Mouse (Mus musculus): ENCODE measurements around the gene Cul1.

The Cul1 gene

DNA sequence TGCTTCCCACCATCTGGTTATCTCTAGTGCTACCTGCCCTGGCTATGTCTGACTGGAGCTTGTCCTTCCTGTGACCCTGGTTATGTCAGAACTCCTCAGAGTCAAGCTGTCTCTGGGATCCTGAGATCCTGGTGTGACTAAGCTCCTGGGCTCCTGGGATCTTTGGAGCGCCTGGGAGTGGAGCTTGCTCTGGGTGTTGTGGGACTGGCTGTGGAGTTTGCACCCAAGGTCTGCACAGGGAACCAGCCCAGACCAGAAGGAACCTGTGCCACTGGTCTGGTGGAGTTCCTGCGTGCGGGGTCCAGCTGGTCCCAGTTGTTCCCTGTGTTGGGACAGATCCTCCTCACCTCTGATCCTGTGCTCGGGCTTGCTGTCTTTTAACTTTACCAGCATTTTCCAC lies 41.4 kb downstream of the Cul1 start:
- DNase-seq: peak; percentile 38

DNA sequence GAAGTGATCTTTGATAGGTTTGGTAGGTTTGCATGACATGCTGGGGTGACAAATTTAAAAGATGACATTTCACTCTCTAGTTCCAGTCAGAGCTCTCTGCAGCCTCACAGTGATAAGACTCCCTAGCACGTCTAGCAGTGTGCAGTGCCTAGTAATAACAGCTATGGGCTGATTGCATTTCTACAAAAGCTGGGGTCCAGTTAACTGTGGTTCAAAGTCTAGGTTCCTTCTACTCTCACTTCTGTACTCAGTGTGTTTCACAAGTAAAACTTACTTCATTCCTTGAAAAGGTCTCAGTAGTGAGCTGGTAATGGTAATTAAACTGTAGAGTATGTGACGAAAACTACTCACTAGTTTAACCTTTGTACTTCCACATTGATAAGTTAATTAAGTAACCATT lies 66.8 kb downstream of the Cul1 start:
- DNase-seq: no peak

DNA sequence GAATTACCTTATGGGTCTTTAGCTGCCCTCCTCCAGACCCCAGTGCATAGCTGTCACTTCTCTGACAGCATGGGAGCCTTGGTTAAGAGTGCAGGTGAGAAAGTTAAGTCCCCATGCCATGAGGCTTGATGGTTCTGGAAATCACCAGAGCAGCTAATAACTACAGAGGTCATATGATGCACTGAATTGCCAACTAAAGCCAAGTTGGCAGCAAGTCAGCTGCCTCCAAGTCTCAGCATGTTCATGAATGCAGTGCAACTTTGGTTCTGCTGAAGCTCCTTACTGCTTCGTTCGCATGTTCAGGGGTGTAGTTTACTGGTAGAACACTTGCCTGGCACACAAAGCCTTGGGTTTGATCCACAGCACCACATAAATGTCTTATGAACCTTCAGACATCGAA lies 69.2 kb downstream of the Cul1 start:
- DNase-seq: peak; percentile 55

DNA sequence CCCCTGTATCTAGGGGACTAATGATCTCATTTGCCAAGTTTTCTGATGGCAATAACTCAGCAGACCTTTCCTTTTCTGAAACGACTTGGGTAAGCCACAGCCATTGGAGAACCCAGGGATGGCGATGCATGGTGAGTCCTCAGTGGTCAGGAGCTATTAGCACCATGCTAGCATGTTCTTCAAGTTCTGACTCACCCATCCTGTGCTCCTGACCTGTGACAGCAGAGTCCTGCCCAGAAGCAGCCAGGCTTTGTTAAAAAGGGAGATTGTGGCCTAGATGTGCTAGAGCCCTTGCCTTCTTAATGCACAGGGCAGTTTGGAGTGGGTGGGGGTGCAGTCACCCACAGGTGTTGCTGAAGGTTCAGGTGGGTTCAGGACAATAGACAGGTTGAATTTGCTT lies 71.8 kb downstream of the Cul1 start:
- no peak for DNase-seq

DNA sequence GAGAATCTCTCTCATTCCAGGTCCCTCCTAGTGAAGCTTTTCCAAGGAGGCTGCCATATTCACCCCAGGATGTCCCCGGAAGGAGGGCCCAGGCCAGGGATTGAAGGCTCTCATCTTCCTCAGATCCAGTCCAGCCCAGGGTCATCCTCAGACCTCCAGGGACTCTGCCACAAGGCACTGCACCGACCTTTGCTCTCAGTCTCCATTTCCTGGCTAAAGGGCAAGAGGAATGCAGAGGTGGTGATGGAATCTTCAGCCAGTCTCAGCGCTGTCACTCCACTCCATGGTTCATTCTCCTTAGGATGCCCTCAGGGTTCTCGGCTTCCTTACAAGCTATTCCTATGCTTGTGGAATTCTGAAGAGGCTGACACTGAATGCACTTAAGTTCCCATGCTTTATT lies 73.2 kb downstream of the Cul1 start:
- peak; percentile 42 for DNase-seq

DNA sequence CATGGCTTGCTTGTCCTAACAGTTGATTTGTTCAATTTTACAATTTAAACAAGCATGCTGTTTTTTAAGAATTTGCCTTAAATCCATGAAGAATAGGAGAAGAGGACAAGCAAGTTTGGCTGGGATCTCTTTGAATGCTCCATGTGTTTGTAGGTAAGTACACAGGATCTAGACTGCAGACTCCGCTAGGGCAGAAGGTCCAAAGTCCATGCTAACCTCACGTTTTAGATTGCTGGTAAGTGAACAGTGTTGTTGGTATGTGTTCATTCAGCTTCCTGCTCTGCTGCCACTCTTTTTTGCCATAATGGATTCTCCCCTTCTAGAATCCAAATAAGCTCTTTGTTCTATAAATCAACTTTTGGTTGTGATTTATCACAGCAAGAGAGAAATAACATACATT lies 73.9 kb downstream of the Cul1 start:
- peak; percentile 37 for DNase-seq

GRCm38 (mm10) chr6:47527655-47528054 lies 74.5 kb downstream of the Cul1 start:
- no peak for DNase-seq

- no peak for DNase-seq
Observed at GRCm38 (mm10) chr6:47532547-47532946, 79.3 kb downstream of the Cul1 start.

- DNase-seq: no peak
Observed at GRCm38 (mm10) chr6:47535333-47535732, 82.1 kb downstream of the Cul1 start.

- DNase-seq: no peak
Observed at GRCm38 (mm10) chr6:47552280-47552679, 99.1 kb downstream of the Cul1 start.

DNA sequence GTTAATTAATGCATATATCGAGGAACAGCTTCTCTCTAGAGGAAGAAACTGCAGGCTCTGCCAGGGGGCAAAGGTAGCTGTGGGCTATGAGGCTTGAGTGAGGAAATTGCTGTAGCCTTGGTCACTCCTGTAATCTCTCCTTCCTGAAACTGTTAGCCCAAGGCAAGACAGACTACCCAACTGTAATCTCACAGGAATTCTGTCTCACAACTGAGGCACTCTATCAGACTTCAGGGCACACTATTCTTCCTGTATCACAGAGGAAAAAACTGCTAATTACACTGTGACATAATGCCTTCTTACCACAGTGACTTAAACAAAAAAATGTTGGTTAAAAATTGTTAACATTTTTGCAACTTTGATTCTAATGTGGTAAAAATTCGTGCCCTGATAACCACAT lies 106.1 kb downstream of the Cul1 start:
- peak; percentile 10 for DNase-seq

- DNase-seq: no peak
Observed at GRCm38 (mm10) chr6:47560407-47560806, 107.2 kb downstream of the Cul1 start.

GRCm38 (mm10) chr6:47560846-47561245 lies 107.6 kb downstream of the Cul1 start:
- DNase-seq: no peak

DNA sequence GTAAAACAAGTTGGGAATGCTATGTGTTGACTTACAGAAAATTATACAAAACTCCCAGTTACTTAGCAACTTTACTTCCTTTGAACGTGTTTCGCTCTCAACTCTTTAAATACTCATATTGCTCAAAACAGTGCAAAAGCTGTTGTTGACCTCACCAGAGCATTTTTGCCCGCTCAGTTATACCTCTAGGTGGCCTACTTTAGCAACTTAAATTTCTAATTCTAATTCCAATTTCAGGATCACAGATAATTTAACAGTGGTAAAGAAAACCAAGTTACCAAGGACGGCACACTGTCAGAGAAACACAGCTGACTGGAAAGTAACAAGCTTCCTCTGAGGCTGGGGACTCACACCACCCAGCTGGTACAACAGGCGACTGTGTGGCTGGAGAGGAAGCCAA lies 108.2 kb downstream of the Cul1 start:
- peak; percentile 13 for DNase-seq

- DNase-seq: no peak
Observed at GRCm38 (mm10) chr6:47565326-47566035, 112.3 kb downstream of the Cul1 start.

GRCm38 (mm10) chr6:47572887-47573286 lies 119.7 kb downstream of the Cul1 start:
- DNase-seq: no peak

Data from kidney, adult 9 months (tissue).